ENCODE assay signal across 30 mouse cellular contexts in the genomic region with DNA sequence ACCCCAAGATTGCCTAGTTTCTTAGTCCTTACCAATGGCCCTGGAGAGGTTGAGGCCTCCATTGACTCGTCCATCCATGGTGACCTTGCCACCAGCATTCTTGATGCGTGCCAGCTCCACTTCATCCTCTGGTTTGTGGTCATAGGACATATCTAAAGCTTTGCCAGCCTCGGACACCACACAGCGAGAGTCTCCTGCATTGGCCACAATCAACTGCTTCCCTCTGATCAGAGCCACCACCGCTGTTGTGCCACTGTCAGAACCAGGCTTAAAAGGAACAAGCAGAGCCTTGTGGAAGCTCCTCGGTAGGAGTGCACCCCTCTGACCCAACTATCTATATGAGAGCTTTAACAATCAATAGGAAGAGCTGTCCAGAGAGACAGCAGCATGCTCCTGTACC.
"Had no signal": no experiment of that assay in that cellular context is flagged by ENCODE, and none has a peak within 500 bp of the region (broad histone marks: within the 10 kb centered on the region; RNA-seq: fewer than 3 reads in every experiment).

No protein-coding gene starts in this region.

- H3K9me3 ChIP-seq: liver, embryonic 15.5 days; megakaryocyte, embryonic 14.5 days had no signal

- H3K4me3 ChIP-seq: limb, embryonic 10.5 days; limb, embryonic 12.5 days; limb, embryonic 13.5 days; limb, embryonic 15.5 days; liver, embryonic 12.5 days; liver, embryonic 13.5 days; liver, embryonic 15.5 days; lung, embryonic 15.5 days; megakaryocyte, embryonic 14.5 days; midbrain, embryonic 10.5 days; midbrain, embryonic 12.5 days; midbrain, embryonic 15.5 days; myocyte; neural tube, embryonic 12.5 days had no signal

- H3K27me3 ChIP-seq: limb, embryonic 12.5 days; limb, embryonic 13.5 days; limb, embryonic 15.5 days; liver, embryonic 12.5 days; liver, embryonic 13.5 days; liver, embryonic 15.5 days; lung, embryonic 15.5 days; megakaryocyte, embryonic 14.5 days; midbrain, embryonic 12.5 days; midbrain, embryonic 15.5 days; neural tube, embryonic 12.5 days had no signal

- H3K27ac ChIP-seq: limb, embryonic 10.5 days; limb, embryonic 12.5 days; limb, embryonic 13.5 days; limb, embryonic 15.5 days; liver, embryonic 13.5 days; liver, embryonic 14.5 days; liver, embryonic 15.5 days; lung, embryonic 15.5 days; macrophage; midbrain, embryonic 10.5 days; midbrain, embryonic 12.5 days; midbrain, embryonic 15.5 days; neural tube, embryonic 12.5 days had no signal

- H3K4me2 ChIP-seq: limb, embryonic 12.5 days; limb, embryonic 13.5 days; limb, embryonic 15.5 days; liver, embryonic 11.5 days; liver, embryonic 12.5 days; liver, embryonic 13.5 days; liver, embryonic 15.5 days; lung, embryonic 14.5 days; lung, embryonic 15.5 days; midbrain, embryonic 12.5 days; midbrain, embryonic 15.5 days; neural tube, embryonic 12.5 days had no signal

- ATAC-seq: liver, embryonic 12.5 days; liver, postnatal 0 days; lung, postnatal 0 days; midbrain, embryonic 15.5 days; midbrain, embryonic 16.5 days had no signal

- H3K9ac ChIP-seq: limb, embryonic 12.5 days; limb, embryonic 13.5 days; limb, embryonic 15.5 days; liver, embryonic 12.5 days; liver, embryonic 13.5 days; liver, embryonic 14.5 days; liver, embryonic 15.5 days; liver, postnatal 0 days; lung, embryonic 14.5 days; lung, embryonic 15.5 days; midbrain, embryonic 12.5 days; midbrain, embryonic 15.5 days; neural tube, embryonic 12.5 days had no signal

- DNase-seq: left cerebral cortex, postnatal 4 days; liver; liver, embryonic 13.5 days; liver, postnatal 0 days; lung, adult 18-20 months; lung, adult 2 months; lung, embryonic 14.5 days; lung, postnatal 10 days; lung, postnatal 14 days; lung, postnatal 36 days; lung, postnatal 4 days; midbrain, embryonic 14.5 days had no signal
